Mouse (Mus musculus) neural tube, embryonic 11.5 days (tissue): ENCODE measurements around the gene 2410131K14Rik. TPM values are rescaled to one million over a fixed set of nuclear protein-coding genes. Genes with fewer than 3 reads are reported as not detected.

Experiments used
- ATAC-seq: fragments of 200-750 bp; cut with Nextera tagmentation; 2 replicates; pipeline ENCODE4 v1.8.0; 2017; ENCODE audit warnings: moderate number of reproducible peaks, mild to moderate bottlenecking, moderate TSS enrichment, moderate library complexity; ENCODE audit not compliant: insufficient read depth, low FRiP score, low TSS enrichment
- DNase-seq: peaks from one replicate; pipeline ENCODE4 v3.0.0-alpha.2; 2015; ENCODE audit warnings: low spot score
- H3K27ac ChIP-seq: fragments of 300-500 bp; sonication (generic); 2 replicates; pipeline ENCODE4 v1.5.1; 2014; ENCODE audit warnings: low read depth, mild to moderate bottlenecking, low read length
- H3K27me3 ChIP-seq: fragments of 300-500 bp; sonication (generic); 2 replicates; pipeline ENCODE4 v1.6.1; 2014; ENCODE audit warnings: mild to moderate bottlenecking, low read length, mixed read lengths; ENCODE audit not compliant: control insufficient read depth, insufficient read depth
- H3K36me3 ChIP-seq: fragments of 300-500 bp; sonication (generic); 2 replicates; pipeline ENCODE4 v1.6.1; 2014; ENCODE audit warnings: mild to moderate bottlenecking, low read length, moderate library complexity, mixed read lengths; ENCODE audit not compliant: control insufficient read depth, insufficient read depth
- H3K4me1 ChIP-seq: fragments of 300-500 bp; sonication (generic); 2 replicates; pipeline ENCODE4 v1.6.1; 2014; ENCODE audit warnings: low read length, mixed read lengths; ENCODE audit not compliant: control insufficient read depth, insufficient read depth
- H3K4me2 ChIP-seq: fragments of 300-500 bp; sonication (generic); 2 replicates; pipeline ENCODE4 v1.6.1; 2014; ENCODE audit warnings: low read depth, mild to moderate bottlenecking, moderate library complexity
- H3K4me3 ChIP-seq: fragments of 300-500 bp; sonication (generic); 2 replicates; pipeline ENCODE4 v1.5.1; 2014; ENCODE audit warnings: low read depth, low read length
- H3K9ac ChIP-seq: fragments of 300-500 bp; sonication (generic); 2 replicates; pipeline ENCODE4 v1.6.1; 2014; ENCODE audit warnings: mild to moderate bottlenecking, low read length
- H3K9me3 ChIP-seq: fragments of 300-500 bp; sonication (generic); 2 replicates; pipeline ENCODE4 v1.6.1; 2016; ENCODE audit warnings: low read length; ENCODE audit not compliant: control insufficient read depth
- WGBS: fragments of 180-500 bp; shearing (Covaris S2); extraction: QIAGEN DNeasy Blood & Tissue Kit; methylation state at CpG from one replicate; pipeline ENCODE4 v1.1.7; 2014; 5-methylcytosine and 5-hydroxymethylcytosine counted together
- polyA plus RNA-seq: library from polyadenylated mRNA; unstranded; fragments of >200 nt; fragmentation: Nextera tagmentation; extraction: Ambion mirVana; gene quantifications from 2 replicates; pipeline ENCODE4 v1.2.1, GENCODE M21; 2014

Gene 2410131K14Rik
- polyA plus RNA-seq, 1 experiment from 2014 or later, result 14.8 TPM

DNA sequence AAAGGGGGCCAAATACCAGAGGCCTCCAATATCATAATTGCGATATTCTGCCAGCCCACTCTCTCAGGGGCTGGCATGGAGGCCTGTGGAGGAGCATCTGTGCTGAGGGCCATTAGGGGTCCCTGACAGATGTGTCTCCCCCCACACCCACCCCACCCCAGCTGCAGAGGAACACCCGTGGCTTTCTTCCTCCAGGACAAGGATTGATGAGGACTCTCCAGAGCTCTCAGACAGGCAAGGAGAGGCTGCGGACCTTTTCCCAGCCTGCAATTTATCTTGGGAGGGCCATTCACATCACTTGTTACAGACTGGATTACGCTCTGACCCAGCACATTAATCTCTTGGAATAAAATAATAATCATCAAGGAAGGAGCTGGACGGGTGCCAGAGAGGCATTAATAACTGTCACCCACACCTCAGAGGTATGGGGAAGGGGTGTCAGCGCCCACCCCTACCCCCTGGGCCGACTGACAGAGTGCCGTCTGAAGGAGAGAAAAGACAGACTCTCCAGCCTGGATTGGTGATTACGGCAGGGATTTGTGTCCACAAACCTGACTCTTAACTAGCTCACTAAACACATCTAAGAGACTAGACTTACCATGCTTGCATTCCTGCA is 21.8 kb upstream of the 2410131K14Rik start:
- peak; percentile 47 for DNase-seq
- 56% methylated on average over 9 of the region's 9 CpGs for WGBS
- no peak overlapping the region for H3K4me2 ChIP-seq
- no peak overlapping the region for H3K27ac ChIP-seq
- no peak overlapping the region for H3K4me3 ChIP-seq
- H3K27me3 ChIP-seq, result no peaks in the 10 kb centered on the region
- no peaks in the 10 kb centered on the region for H3K9me3 ChIP-seq
- ATAC-seq, result no peak
- H3K9ac ChIP-seq, result no peak overlapping the region
- no peaks in the 10 kb centered on the region; the same call in 1 of the 2 replicates for H3K36me3 ChIP-seq
- no peaks in the 10 kb centered on the region for H3K4me1 ChIP-seq

DNA sequence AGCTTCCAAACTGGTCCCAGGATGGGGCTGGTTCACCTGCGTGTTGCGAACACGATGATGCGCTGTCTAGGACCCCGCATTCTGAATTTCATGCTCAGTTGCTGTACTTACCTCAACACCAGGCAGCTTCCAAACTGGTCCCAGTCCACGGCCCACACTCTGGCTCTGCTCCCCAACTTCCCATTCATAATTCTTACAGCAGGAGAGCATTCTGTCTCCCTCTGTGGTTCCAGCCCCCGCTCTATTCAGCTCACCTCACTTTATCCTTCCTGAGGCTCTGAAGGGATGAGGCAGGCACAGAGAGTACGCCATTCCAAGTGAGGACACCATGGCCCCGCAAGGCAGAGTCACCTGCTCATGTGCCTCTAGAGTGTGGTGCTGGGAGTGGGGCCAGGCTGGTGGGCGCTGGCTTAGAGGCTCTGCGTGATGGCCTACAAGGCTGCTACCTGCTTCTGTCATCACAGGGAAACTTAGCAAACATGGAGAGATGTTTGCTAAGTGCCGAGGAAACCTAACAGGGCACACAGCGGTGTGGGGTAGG is 14.9 kb upstream of the 2410131K14Rik start:
- peaks cover 2% of the 10 kb centered on the region; the same call in 1 of the 2 replicates for H3K36me3 ChIP-seq
- no peaks in the 10 kb centered on the region for H3K4me1 ChIP-seq
- 89% methylated on average over 13 of the region's 13 CpGs for WGBS
- no peak overlapping the region for H3K4me3 ChIP-seq
- H3K9me3 ChIP-seq, result no peaks in the 10 kb centered on the region
- no peak overlapping the region for H3K4me2 ChIP-seq
- no peak for DNase-seq
- ATAC-seq, result no peak
- H3K27me3 ChIP-seq, result no peaks in the 10 kb centered on the region
- H3K27ac ChIP-seq, result no peak overlapping the region
- no peak overlapping the region for H3K9ac ChIP-seq

DNA sequence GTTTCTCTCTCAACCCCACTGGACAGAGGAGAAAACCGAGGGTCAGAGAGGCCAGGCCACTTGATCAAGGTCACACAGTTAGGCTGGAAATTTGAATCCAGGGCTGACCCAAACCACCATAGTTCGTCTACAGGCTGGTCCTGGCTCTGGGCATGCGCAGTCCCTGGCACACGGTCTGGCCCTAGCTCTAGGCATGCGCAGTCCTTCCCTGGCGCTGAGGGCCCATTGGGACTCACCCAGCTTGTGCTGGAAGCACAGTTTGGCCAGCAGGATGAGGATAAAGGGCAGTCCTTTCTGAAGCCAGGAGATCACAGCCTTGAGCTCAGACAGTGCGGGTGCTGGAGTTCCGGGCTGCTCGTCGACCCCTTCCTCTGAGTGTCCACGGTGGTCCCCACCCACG is 8.1 kb upstream of the 2410131K14Rik start:
- DNase-seq, result no peak
- no peak overlapping the region for H3K4me3 ChIP-seq
- WGBS, result 76% methylated on average over 12 of the region's 12 CpGs
- H3K4me1 ChIP-seq, result no peaks in the 10 kb centered on the region
- H3K36me3 ChIP-seq, result peaks cover 4% of the 10 kb centered on the region; the same call in 1 of the 2 replicates
- no peaks in the 10 kb centered on the region for H3K27me3 ChIP-seq
- no peak overlapping the region for H3K27ac ChIP-seq
- no peak overlapping the region for H3K4me2 ChIP-seq
- H3K9ac ChIP-seq, result no peak overlapping the region
- no peaks in the 10 kb centered on the region for H3K9me3 ChIP-seq
- no peak for ATAC-seq

DNA sequence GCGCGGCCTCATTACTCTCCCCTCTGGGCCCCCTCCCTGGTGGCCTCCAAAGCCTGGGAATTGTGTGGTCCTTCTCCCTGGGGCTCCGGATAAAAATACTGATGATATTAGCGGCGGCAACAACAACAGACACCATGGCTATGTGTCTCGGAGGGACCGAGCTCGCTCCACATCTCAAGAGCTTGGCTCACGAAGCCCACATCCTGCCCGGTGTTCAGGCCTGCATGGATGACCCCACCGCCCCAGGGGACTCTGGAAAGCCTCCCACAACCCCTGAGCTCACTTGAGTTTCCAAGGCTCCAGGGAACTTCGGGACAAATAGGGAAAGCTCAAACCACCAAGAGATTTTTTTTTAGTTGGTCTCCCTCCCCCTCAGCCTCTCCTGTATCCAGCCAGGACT is 5.4 kb upstream of the 2410131K14Rik start:
- ATAC-seq (no peak), DNase-seq (no peak)
- H3K9me3 ChIP-seq, result no peaks in the 10 kb centered on the region
- H3K27ac ChIP-seq, result no peak overlapping the region
- no peak overlapping the region for H3K9ac ChIP-seq
- 88% methylated on average over 12 of the region's 12 CpGs for WGBS
- H3K27me3 ChIP-seq, result no peaks in the 10 kb centered on the region
- no peaks in the 10 kb centered on the region for H3K4me1 ChIP-seq
- no peak overlapping the region for H3K4me3 ChIP-seq
- H3K4me2 ChIP-seq, result no peak overlapping the region
- peaks cover 2% of the 10 kb centered on the region; the same call in 1 of the 2 replicates for H3K36me3 ChIP-seq

DNA sequence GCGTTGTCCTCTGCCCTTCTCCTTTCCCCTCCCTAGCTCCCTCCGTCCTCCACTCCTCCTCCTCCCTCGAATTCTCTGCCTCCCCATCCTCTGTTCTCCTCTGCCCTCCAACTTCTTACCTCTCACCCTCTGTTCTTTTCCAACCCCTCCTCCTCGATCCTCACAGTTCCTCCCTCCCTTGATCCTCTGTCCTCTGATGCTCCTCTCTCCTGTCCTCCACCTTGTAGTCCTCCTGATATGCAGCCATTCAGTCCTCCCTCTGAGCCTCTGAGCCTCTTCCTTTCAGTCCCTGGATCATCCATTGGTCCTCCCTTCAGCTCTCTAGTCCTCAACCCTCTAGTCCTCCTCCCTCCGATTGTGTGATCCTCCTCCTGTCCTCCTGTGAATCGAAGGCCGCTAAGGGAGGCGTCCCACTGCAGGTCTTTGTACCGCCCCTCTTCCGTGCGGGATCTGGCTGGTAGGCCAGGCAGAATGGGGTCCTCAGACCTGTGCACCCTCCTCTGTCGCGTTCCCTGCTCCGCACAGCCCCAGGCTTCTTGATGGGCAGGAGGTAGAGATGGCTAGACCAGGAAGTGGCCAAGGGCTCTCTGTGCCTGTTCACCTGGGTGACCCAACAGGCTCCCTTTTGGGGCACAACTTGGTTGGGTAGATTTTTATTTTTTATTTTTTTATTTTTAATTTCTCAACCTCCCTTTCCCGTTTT is 730 bp downstream of the 2410131K14Rik start:
- 7% methylated on average over 15 of the region's 15 CpGs for WGBS
- Histone ChIP-seq H3K27ac (peak overlapping the region; percentile 31; the same call in 1 of the 2 replicates), H3K4me2 (peak overlapping the region; percentile 49), H3K9ac (peak overlapping the region; percentile 36), H3K36me3 (peaks cover 2% of the 10 kb centered on the region; the same call in 1 of the 2 replicates), H3K27me3 (no peaks in the 10 kb centered on the region), H3K4me3 (peak overlapping the region; percentile 59), H3K4me1 (peaks cover 7% of the 10 kb centered on the region), H3K9me3 (no peaks in the 10 kb centered on the region)
- ATAC-seq (peak; percentile 20; the same call in 1 of the 2 replicates), DNase-seq (peak; percentile 39)

DNA sequence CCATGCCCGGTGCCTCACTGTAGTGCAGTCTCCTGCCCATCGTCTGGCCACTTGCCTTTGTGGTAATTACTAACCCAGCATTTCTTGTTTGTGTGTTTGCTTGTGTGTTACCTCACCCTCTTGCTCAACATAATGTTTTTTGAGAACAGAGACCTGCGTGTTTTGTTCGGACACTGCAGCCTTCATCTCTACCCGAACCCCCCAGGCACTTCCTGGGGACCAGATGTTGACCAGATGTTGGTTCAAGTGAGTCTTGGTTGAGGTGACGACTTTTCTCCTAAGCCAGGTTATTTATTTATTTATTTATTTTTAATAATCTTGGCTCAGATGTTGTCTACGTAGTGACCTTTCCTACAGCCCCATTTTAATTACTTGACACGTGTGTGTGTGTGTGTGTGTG is 2.4 kb downstream of the 2410131K14Rik start:
- Histone ChIP-seq H3K9ac (no peak overlapping the region), H3K9me3 (no peaks in the 10 kb centered on the region), H3K4me1 (peaks cover 7% of the 10 kb centered on the region), H3K36me3 (no peaks in the 10 kb centered on the region; the same call in 1 of the 2 replicates), H3K4me3 (no peak overlapping the region), H3K4me2 (no peak overlapping the region), H3K27me3 (no peaks in the 10 kb centered on the region), H3K27ac (no peak overlapping the region)
- DNase-seq, result no peak
- ATAC-seq, result no peak
- WGBS, result 77% methylated on average over 8 of the region's 8 CpGs

DNA sequence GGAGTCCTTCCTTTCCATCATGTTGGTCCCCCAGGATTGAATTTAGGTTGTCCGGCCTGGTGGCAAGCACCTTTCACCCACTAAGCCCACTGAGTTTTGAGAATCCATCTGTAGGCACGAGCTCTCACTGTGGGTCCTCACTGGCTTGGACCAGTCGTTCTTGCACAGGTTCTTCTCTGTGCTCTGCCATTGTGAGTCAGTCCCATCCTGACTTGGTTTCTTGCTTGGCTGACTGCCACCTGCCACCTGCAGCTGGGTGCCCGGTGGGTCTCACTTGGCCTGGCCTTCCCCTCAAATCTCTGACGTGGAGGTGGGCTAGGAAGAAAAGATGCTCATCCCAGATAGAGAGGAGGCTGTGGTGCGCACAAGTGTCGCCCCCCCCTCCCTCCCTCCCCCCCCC is 6.0 kb downstream of the 2410131K14Rik start:
- 89% methylated on average over 7 of the region's 7 CpGs for WGBS
- H3K9ac ChIP-seq, result no peak overlapping the region
- H3K9me3 ChIP-seq, result no peaks in the 10 kb centered on the region
- ATAC-seq, result no peak
- H3K27ac ChIP-seq, result no peak overlapping the region
- peaks cover 7% of the 10 kb centered on the region for H3K4me1 ChIP-seq
- no peak overlapping the region for H3K4me3 ChIP-seq
- no peak overlapping the region for H3K4me2 ChIP-seq
- H3K36me3 ChIP-seq, result no peaks in the 10 kb centered on the region; the same call in none of the 2 replicates
- no peaks in the 10 kb centered on the region for H3K27me3 ChIP-seq
- no peak for DNase-seq

DNA sequence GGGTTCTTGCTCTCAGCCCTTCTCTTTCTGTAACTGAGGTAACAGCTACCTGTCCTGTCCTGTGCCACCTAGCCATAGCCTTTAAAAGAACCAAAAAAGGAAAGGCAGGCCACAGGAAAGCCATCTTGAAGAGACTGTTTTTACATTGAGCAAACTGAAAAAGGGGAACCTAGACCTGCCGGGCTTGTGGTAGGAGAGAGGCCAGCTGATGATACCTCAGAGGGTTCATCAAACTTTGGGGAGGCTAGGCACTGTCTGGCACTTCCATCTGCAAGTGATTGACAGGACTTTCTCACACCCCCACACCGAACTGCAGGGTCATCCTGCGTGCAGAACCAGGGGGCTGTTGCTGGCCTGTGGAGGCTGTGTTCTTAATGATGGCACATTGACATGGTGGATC is 8.5 kb downstream of the 2410131K14Rik start:
- Histone ChIP-seq H3K4me3 (no peak overlapping the region), H3K4me2 (no peak overlapping the region), H3K9ac (no peak overlapping the region), H3K4me1 (no peaks in the 10 kb centered on the region), H3K36me3 (peaks cover 5% of the 10 kb centered on the region), H3K27ac (no peak overlapping the region), H3K27me3 (no peaks in the 10 kb centered on the region), H3K9me3 (no peaks in the 10 kb centered on the region)
- DNase-seq, result no peak
- no peak for ATAC-seq
- WGBS, result 86% methylated on average over 3 of the region's 3 CpGs
